Mouse (Mus musculus) liver, postnatal 0 days (tissue): Measurements from ENCODE around the gene L3hypdh. TPM values are rescaled to one million over a fixed set of nuclear protein-coding genes. Genes with fewer than 3 reads are reported as not detected.

Source experiments
- ATAC-seq: fragments of 200-750 bp; cut with Nextera tagmentation; 2 replicates; pipeline ENCODE4 v1.8.0; 2017; ENCODE audit warnings: mild to moderate bottlenecking, moderate library complexity
- DNase-seq: peaks from one replicate; pipeline ENCODE4 v3.0.0-alpha.2; 2016
- H3K27ac ChIP-seq: fragments of 300-500 bp; sonication (generic); 2 replicates; pipeline ENCODE4 v1.5.1; 2014; ENCODE audit warnings: antibody characterized with exemption, moderate library complexity, mild to moderate bottlenecking, low read depth
- H3K27me3 ChIP-seq: fragments of 300-500 bp; sonication (generic); 2 replicates; pipeline ENCODE4 v1.6.1; 2014; ENCODE audit warnings: low read length, control low read depth, mixed read lengths; ENCODE audit not compliant: insufficient read depth
- H3K36me3 ChIP-seq: fragments of 300-500 bp; sonication (generic); replicated peaks from 2 replicates; pipeline ENCODE4 v1.6.1; 2014; ENCODE audit warnings: mild to moderate bottlenecking, control low read depth, low read length, moderate library complexity, mixed read lengths; ENCODE audit not compliant: insufficient read depth
- H3K4me1 ChIP-seq: fragments of 300-500 bp; sonication (generic); 2 replicates; pipeline ENCODE4 v1.6.1; 2014; ENCODE audit warnings: antibody characterized with exemption, mild to moderate bottlenecking, control low read depth; ENCODE audit not compliant: insufficient read depth
- H3K4me2 ChIP-seq: fragments of 300-500 bp; sonication (generic); 2 replicates; pipeline ENCODE4 v1.6.1; 2014; ENCODE audit warnings: low read depth, mild to moderate bottlenecking, low read length, moderate library complexity, mixed read lengths
- H3K4me3 ChIP-seq: fragments of 300-500 bp; sonication (generic); 2 replicates; pipeline ENCODE4 v1.5.1; 2014; ENCODE audit warnings: low read depth, low read length
- H3K9ac ChIP-seq: fragments of 300-500 bp; sonication (generic); replicated peaks from 2 replicates; pipeline ENCODE4 v1.6.1; 2014; ENCODE audit warnings: mild to moderate bottlenecking, moderate library complexity
- H3K9me3 ChIP-seq: fragments of 300-500 bp; sonication (generic); 2 replicates; pipeline ENCODE4 v1.6.1; 2016; ENCODE audit warnings: mild to moderate bottlenecking, control low read depth, low read length, mixed read lengths
- CTCF ChIP-seq: sonication (generic); IDR thresholded peaks from 2 replicates; pipeline ENCODE4 v1.5.1; 2016; ENCODE audit warnings: antibody characterized with exemption, low read depth
- EP300 ChIP-seq: IDR thresholded peaks from 2 replicates; pipeline ENCODE4 v1.6.1; 2016; ENCODE audit warnings: antibody characterized with exemption, low read depth, mild to moderate bottlenecking
- WGBS: fragments of 180-500 bp; shearing (Covaris S2); extraction: QIAGEN DNeasy Blood & Tissue Kit; methylation state at CpG from one replicate; pipeline ENCODE4 v1.1.7; 2014; ENCODE audit not compliant: insufficient replicate concordance; 5-methylcytosine and 5-hydroxymethylcytosine counted together
- polyA plus RNA-seq: library from polyadenylated mRNA; unstranded; fragments of >200 nt; fragmentation: Nextera tagmentation; extraction: Ambion mirVana; gene quantifications from 2 replicates; pipeline ENCODE4 v1.2.1, GENCODE M21; 2015

The L3hypdh gene
- polyA plus RNA-seq, 1 experiment from 2014 or later, result 19.2 TPM

DNA sequence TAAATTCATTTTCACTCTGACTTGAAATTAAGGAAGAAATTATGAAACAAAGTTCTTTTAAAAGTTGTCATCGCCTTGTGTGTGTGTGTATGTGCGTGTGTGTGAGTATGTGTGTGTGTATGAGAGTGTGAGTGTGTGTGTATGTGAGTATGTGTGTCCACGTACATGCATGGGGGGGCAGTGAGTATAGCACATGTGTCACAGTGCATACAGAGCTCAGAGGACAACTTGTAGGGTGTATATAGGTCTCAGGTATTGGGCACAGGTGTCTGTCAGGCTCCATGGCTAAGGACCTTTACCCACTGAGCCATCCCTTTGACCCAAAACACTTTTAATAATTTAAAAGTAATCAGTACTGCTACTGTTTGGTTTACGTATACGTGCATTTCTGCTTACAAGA lies 18.8 kb upstream of the L3hypdh start:
- no peak overlapping the region for H3K27ac ChIP-seq
- H3K4me3 ChIP-seq, result no peak overlapping the region
- H3K4me2 ChIP-seq, result no peak overlapping the region
- no peak for ATAC-seq
- no peak for TF ChIP-seq CTCF
- TF ChIP-seq EP300, result no peak
- H3K4me1 ChIP-seq, result no peaks in the 10 kb centered on the region
- 77% methylated on average over 5 of the region's 5 CpGs for WGBS
- no peak overlapping the region for H3K9ac ChIP-seq
- H3K27me3 ChIP-seq, result no peaks in the 10 kb centered on the region
- DNase-seq, result no peak
- no peaks in the 10 kb centered on the region for H3K9me3 ChIP-seq
- H3K36me3 ChIP-seq, result 0 out of 2 replicates have a peak, but pooled peaks cover 6% of the 10 kb centered on the region

DNA sequence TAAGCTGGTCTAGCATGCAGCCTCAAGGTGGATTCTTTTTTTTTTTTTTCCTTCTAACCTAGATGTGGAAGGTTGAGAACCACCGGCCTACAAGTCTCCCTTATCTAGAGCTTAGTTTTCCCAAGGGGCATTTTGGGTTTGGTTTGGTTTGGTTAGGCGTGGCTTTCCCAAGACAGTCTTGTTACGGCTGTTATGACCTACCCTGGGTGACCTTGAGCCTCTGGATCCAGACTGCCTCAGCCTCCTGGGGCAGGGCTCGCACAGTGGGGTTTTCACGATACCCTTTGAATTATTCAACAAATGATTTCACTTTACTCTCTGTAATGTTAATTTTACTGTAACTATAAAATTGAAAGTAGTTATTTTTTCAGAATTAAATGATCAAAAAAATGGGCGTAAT lies 17.5 kb upstream of the L3hypdh start:
- ATAC-seq (no peak), DNase-seq (no peak)
- Histone ChIP-seq H3K27ac (no peak overlapping the region), H3K9ac (no peak overlapping the region), H3K9me3 (no peaks in the 10 kb centered on the region), H3K36me3 (peaks cover 11% of the 10 kb centered on the region), H3K4me3 (no peak overlapping the region), H3K4me2 (no peak overlapping the region), H3K27me3 (no peaks in the 10 kb centered on the region), H3K4me1 (no peaks in the 10 kb centered on the region)
- TF ChIP-seq EP300, result no peak
- no peak for TF ChIP-seq CTCF
- 72% methylated on average over 6 of the region's 6 CpGs for WGBS

DNA sequence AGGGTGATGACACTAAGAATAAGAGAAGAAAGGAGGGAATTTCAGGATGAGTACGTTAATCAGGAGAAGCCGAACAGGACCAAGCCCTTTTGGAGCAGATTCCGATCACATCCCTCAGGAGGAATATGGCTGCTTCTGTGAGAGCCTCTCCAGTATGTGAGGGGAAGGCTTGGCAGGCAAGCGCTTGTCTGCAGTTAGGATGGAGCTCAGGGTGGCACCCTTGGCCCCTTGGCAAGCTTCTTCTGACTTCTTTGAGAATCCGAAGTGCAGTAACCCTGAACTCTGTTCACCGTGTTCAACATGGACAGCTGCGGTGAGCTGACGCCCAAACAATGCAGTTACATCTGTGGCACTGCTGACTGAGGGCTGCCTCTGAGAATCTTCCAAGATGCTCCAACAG lies 11.7 kb upstream of the L3hypdh start:
- Histone ChIP-seq H3K36me3 (peaks cover 39% of the 10 kb centered on the region), H3K9ac (no peak overlapping the region), H3K9me3 (no peaks in the 10 kb centered on the region), H3K4me3 (no peak overlapping the region), H3K27ac (no peak overlapping the region), H3K4me2 (no peak overlapping the region), H3K27me3 (no peaks in the 10 kb centered on the region), H3K4me1 (no peaks in the 10 kb centered on the region)
- ATAC-seq (no peak), DNase-seq (no peak)
- TF ChIP-seq EP300, result no peak
- no peak for TF ChIP-seq CTCF
- 94% methylated on average over 8 of the region's 8 CpGs for WGBS

DNA sequence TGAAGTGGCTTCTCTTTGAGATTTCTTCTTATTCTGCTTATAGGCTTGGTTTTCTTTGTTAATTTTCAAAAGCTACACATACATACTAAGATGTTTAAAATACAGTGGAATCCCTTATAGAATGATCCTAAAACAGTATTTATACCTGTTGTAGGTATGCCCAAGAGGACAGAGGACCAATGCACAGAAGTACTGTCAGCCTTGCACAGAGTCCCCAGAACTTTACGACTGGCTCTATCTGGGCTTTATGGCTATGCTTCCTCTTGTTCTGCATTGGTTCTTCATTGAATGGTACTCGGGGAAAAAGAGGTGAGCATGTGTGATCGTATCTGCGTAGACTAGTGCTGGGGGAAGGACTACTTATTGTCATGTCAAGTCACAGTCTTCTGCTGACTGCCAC lies 4.6 kb upstream of the L3hypdh start:
- H3K36me3 ChIP-seq, result peaks cover 15% of the 10 kb centered on the region; the same call in 1 of the 2 replicates
- ATAC-seq (no peak), DNase-seq (no peak)
- H3K4me1 ChIP-seq, result peaks cover 10% of the 10 kb centered on the region
- H3K9me3 ChIP-seq, result no peaks in the 10 kb centered on the region
- no peak overlapping the region for H3K27ac ChIP-seq
- H3K9ac ChIP-seq, result no peak overlapping the region
- no peak overlapping the region for H3K4me2 ChIP-seq
- H3K27me3 ChIP-seq, result no peaks in the 10 kb centered on the region
- TF ChIP-seq EP300 (no peak), CTCF (no peak)
- no peak overlapping the region for H3K4me3 ChIP-seq
- 82% methylated on average over 4 of the region's 4 CpGs for WGBS

DNA sequence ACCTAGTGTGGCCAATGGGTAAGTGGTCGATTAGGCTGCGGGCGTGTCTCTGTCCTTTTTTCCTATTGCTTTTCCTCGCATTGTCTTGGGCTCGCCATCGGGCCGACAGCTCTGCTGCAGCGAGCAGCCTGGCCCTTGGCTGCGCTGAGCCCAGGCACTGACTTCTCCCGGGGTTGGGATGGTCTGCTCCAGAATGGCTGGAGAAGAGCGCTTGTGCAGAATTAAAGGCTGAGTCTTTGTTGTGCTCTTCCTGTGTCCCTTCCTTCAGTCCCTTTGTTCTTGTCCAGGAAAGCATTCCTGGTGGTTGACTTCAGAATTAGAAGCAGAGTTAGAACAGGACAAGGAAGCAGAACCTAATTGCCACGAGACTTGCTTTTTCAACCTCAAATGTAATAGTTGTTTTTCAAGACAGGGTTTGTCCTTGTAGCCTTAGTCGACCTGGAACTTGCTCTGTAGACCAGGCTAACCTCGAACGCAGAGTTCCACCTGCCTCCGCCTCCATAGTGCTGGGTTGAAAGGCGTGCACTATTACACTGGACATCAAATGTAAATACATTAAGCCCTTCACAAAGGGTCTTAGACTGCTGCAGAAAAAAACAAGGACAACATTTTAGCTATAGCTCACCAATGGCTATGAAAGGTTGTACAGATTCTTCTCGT lies 1.1 kb upstream of the L3hypdh start:
- TF ChIP-seq CTCF, result no peak
- no peak for TF ChIP-seq EP300
- no peaks in the 10 kb centered on the region for H3K27me3 ChIP-seq
- no peaks in the 10 kb centered on the region for H3K9me3 ChIP-seq
- H3K4me1 ChIP-seq, result peaks cover 18% of the 10 kb centered on the region
- H3K36me3 ChIP-seq, result 0 out of 2 replicates have a peak, but pooled peaks cover 3% of the 10 kb centered on the region
- peak overlapping the region; percentile 73 for H3K9ac ChIP-seq
- 2% methylated on average over 18 of the region's 18 CpGs for WGBS
- peak overlapping the region; percentile 94 for H3K4me2 ChIP-seq
- ATAC-seq (peak; percentile 13), DNase-seq (no peak)
- peak overlapping the region; percentile 96 for H3K27ac ChIP-seq
- peak overlapping the region; percentile 68 for H3K4me3 ChIP-seq

DNA sequence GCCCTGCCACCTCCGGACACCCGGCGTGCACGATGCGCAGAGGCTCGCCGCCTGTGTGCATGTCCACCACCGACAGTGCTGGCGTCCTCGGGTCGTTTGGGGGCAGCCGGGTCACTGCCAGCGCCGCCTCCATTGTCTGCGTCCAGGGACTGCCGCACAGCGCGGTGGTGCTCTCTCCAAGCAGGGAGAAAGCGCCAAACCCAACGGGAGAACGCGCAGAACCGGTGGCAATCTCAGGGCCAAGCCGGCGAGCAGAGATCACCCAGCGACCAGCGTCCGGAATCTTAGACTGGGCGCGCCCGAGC lies 263 bp downstream of the L3hypdh start:
- Histone ChIP-seq H3K4me2 (peak overlapping the region; percentile 94), H3K9ac (peak overlapping the region; percentile 68), H3K27ac (peak overlapping the region; percentile 96), H3K27me3 (no peaks in the 10 kb centered on the region), H3K4me3 (peak overlapping the region; percentile 68), H3K4me1 (peaks cover 18% of the 10 kb centered on the region), H3K9me3 (no peaks in the 10 kb centered on the region), H3K36me3 (0 out of 2 replicates have a peak, but pooled peaks cover 3% of the 10 kb centered on the region)
- TF ChIP-seq EP300 (no peak), CTCF (no peak)
- WGBS, result under 1% methylated on average over 31 of the region's 31 CpGs
- ATAC-seq (peak; percentile 13), DNase-seq (no peak)
